Mouse (Mus musculus): ENCODE results near the gene Cacna2d2. TPM values are rescaled to one million over a fixed set of nuclear protein-coding genes. Genes with fewer than 3 reads are reported as not detected.
A peak's percentile ranks its signal among the peaks of the same experiment; 100 is the strongest.

Gene Cacna2d2
- polyA plus RNA-seq, 1 experiment from 2014 or later = 5.8 TPM

GRCm38 (mm10) chr9:107542352-107542686 is 142.9 kb downstream of the Cacna2d2 start:
- Histone ChIP-seq H3K9ac (replicated peaks; ENCODE audit: low read depth, low read length) (peak overlapping the region; percentile 69), H3K4me3 (replicated peaks; ENCODE audit: low read length) (peak overlapping the region; percentile 71), H3K9me3 (ENCODE audit: control insufficient read depth, low read length) (no peaks in the 10 kb centered on the region), H3K27me3 (replicated peaks; ENCODE audit: control insufficient read depth, insufficient read depth, low read length) (no peaks in the 10 kb centered on the region), H3K36me3 (ENCODE audit: control insufficient read depth, insufficient read depth) (peaks cover 26% of the 10 kb centered on the region), H3K27ac (ENCODE audit: low read length) (no peak overlapping the region), H3K4me2 (ENCODE audit: low read length) (peak overlapping the region; percentile 94), H3K4me1 (replicated peaks; ENCODE audit: control insufficient read depth, insufficient read depth, low read length) (peaks cover 54% of the 10 kb centered on the region)
- 2% methylated on average over 11 of the region's 11 CpGs for WGBS
- peak; percentile 4 for ATAC-seq

GRCm38 (mm10) chr9:107542721-107543120 is 143.3 kb downstream of the Cacna2d2 start:
- H3K9ac ChIP-seq (replicated peaks; ENCODE audit: low read depth, low read length) = peak overlapping the region; percentile 69; the same call in 1 of the 2 replicates
- no peak overlapping the region for H3K27ac ChIP-seq (ENCODE audit: low read length)
- peaks cover 26% of the 10 kb centered on the region for H3K36me3 ChIP-seq (ENCODE audit: control insufficient read depth, insufficient read depth)
- H3K4me2 ChIP-seq (ENCODE audit: low read length) = peak overlapping the region; percentile 94
- 54% methylated on average over 8 of the region's 8 CpGs for WGBS
- no peaks in the 10 kb centered on the region for H3K9me3 ChIP-seq (ENCODE audit: control insufficient read depth, low read length)
- peak overlapping the region; percentile 71 for H3K4me3 ChIP-seq (replicated peaks; ENCODE audit: low read length)
- no peak for ATAC-seq
- H3K4me1 ChIP-seq (replicated peaks; ENCODE audit: control insufficient read depth, insufficient read depth, low read length) = peaks cover 54% of the 10 kb centered on the region
- no peaks in the 10 kb centered on the region for H3K27me3 ChIP-seq (replicated peaks; ENCODE audit: control insufficient read depth, insufficient read depth, low read length)

- no peak for ATAC-seq
- H3K9me3 ChIP-seq (ENCODE audit: control insufficient read depth, low read length) = no peaks in the 10 kb centered on the region
- H3K27ac ChIP-seq (ENCODE audit: low read length) = no peak overlapping the region
- H3K4me3 ChIP-seq (replicated peaks; ENCODE audit: low read length) = no peak overlapping the region
- peaks cover 49% of the 10 kb centered on the region for H3K4me1 ChIP-seq (replicated peaks; ENCODE audit: control insufficient read depth, insufficient read depth, low read length)
- WGBS = 90% methylated on average over 11 of the region's 11 CpGs
- H3K27me3 ChIP-seq (replicated peaks; ENCODE audit: control insufficient read depth, insufficient read depth, low read length) = no peaks in the 10 kb centered on the region
- no peak overlapping the region for H3K9ac ChIP-seq (replicated peaks; ENCODE audit: low read depth, low read length)
- peaks cover 25% of the 10 kb centered on the region for H3K36me3 ChIP-seq (ENCODE audit: control insufficient read depth, insufficient read depth)
- H3K4me2 ChIP-seq (ENCODE audit: low read length) = no peak overlapping the region
These were observed 143.9 kb downstream of the Cacna2d2 start for GRCm38 (mm10) chr9:107543299-107543698.

- Histone ChIP-seq H3K4me2 (ENCODE audit: low read length) (no peak overlapping the region), H3K4me1 (replicated peaks; ENCODE audit: control insufficient read depth, insufficient read depth, low read length) (peaks cover 44% of the 10 kb centered on the region)
- 95% methylated on average over 17 of the region's 17 CpGs for WGBS
These were observed 144.8 kb downstream of the Cacna2d2 start for GRCm38 (mm10) chr9:107544196-107544700.

GRCm38 (mm10) chr9:107544729-107545128 is 145.3 kb downstream of the Cacna2d2 start:
- no peak overlapping the region for H3K4me2 ChIP-seq (ENCODE audit: low read length)
- H3K36me3 ChIP-seq (ENCODE audit: control insufficient read depth, insufficient read depth) = peaks cover 12% of the 10 kb centered on the region
- H3K27ac ChIP-seq (ENCODE audit: low read length) = no peak overlapping the region
- peaks cover 44% of the 10 kb centered on the region for H3K4me1 ChIP-seq (replicated peaks; ENCODE audit: control insufficient read depth, insufficient read depth, low read length)
- WGBS = 93% methylated on average over 12 of the region's 12 CpGs
- H3K27me3 ChIP-seq (replicated peaks; ENCODE audit: control insufficient read depth, insufficient read depth, low read length) = peaks cover 5% of the 10 kb centered on the region; the same call in 1 of the 2 replicates
- H3K9ac ChIP-seq (replicated peaks; ENCODE audit: low read depth, low read length) = no peak overlapping the region
- H3K9me3 ChIP-seq (ENCODE audit: control insufficient read depth, low read length) = no peaks in the 10 kb centered on the region
- no peak overlapping the region for H3K4me3 ChIP-seq (replicated peaks; ENCODE audit: low read length)
- no peak for ATAC-seq

More at GRCm38 (mm10) chr9:107544196-107544700, 144.8 kb downstream of the Cacna2d2 start:
- Histone ChIP-seq H3K4me3 (replicated peaks; ENCODE audit: low read length) (no peak overlapping the region), H3K9me3 (ENCODE audit: control insufficient read depth, low read length) (no peaks in the 10 kb centered on the region), H3K36me3 (ENCODE audit: control insufficient read depth, insufficient read depth) (peaks cover 16% of the 10 kb centered on the region), H3K9ac (replicated peaks; ENCODE audit: low read depth, low read length) (no peak overlapping the region), H3K27ac (ENCODE audit: low read length) (no peak overlapping the region), H3K27me3 (replicated peaks; ENCODE audit: control insufficient read depth, insufficient read depth, low read length) (peaks cover under 1% of the 10 kb centered on the region; the same call in 1 of the 2 replicates)
- no peak for ATAC-seq

- Histone ChIP-seq H3K4me1 (replicated peaks; ENCODE audit: control insufficient read depth, insufficient read depth, low read length) (peaks cover 44% of the 10 kb centered on the region), H3K27me3 (replicated peaks; ENCODE audit: control insufficient read depth, insufficient read depth, low read length) (peaks cover 9% of the 10 kb centered on the region; the same call in 1 of the 2 replicates), H3K9ac (replicated peaks; ENCODE audit: low read depth, low read length) (no peak overlapping the region), H3K9me3 (ENCODE audit: control insufficient read depth, low read length) (no peaks in the 10 kb centered on the region), H3K36me3 (ENCODE audit: control insufficient read depth, insufficient read depth) (peaks cover 9% of the 10 kb centered on the region), H3K4me2 (ENCODE audit: low read length) (no peak overlapping the region), H3K27ac (ENCODE audit: low read length) (no peak overlapping the region), H3K4me3 (replicated peaks; ENCODE audit: low read length) (no peak overlapping the region)
- WGBS = 84% methylated on average over 10 of the region's 10 CpGs
- no peak for ATAC-seq
These were observed 145.8 kb downstream of the Cacna2d2 start for GRCm38 (mm10) chr9:107545199-107545598.

GRCm38 (mm10) chr9:107545602-107546001 is 146.2 kb downstream of the Cacna2d2 start:
- Histone ChIP-seq H3K36me3 (ENCODE audit: control insufficient read depth, insufficient read depth) (peaks cover 9% of the 10 kb centered on the region), H3K4me2 (ENCODE audit: low read length) (no peak overlapping the region), H3K27ac (ENCODE audit: low read length) (no peak overlapping the region), H3K4me3 (replicated peaks; ENCODE audit: low read length) (no peak overlapping the region), H3K9me3 (ENCODE audit: control insufficient read depth, low read length) (no peaks in the 10 kb centered on the region), H3K27me3 (replicated peaks; ENCODE audit: control insufficient read depth, insufficient read depth, low read length) (peaks cover 13% of the 10 kb centered on the region), H3K4me1 (replicated peaks; ENCODE audit: control insufficient read depth, insufficient read depth, low read length) (peaks cover 41% of the 10 kb centered on the region), H3K9ac (replicated peaks; ENCODE audit: low read depth, low read length) (no peak overlapping the region)
- 7% methylated on average over 3 of the region's 3 CpGs for WGBS
- no peak for ATAC-seq

GRCm38 (mm10) chr9:107547026-107547425 is 147.6 kb downstream of the Cacna2d2 start, which contains the start of gene Zmynd10:
Gene Zmynd10, plus strand, starts transcription at chr9:107547298.
- Histone ChIP-seq H3K27me3 (replicated peaks; ENCODE audit: control insufficient read depth, insufficient read depth, low read length) (peaks cover 23% of the 10 kb centered on the region), H3K4me3 (replicated peaks; ENCODE audit: low read length) (peak within 1 kb of the TSS; percentile 31), H3K4me2 (ENCODE audit: low read length) (peak within 1 kb of the TSS; percentile 55), H3K4me1 (replicated peaks; ENCODE audit: control insufficient read depth, insufficient read depth, low read length) (peaks cover 46% of the 10 kb centered on the region), H3K36me3 (ENCODE audit: control insufficient read depth, insufficient read depth) (peaks cover 9% of the 10 kb centered on the region), H3K27ac (ENCODE audit: low read length) (peak within 1 kb of the TSS; percentile 44), H3K9me3 (ENCODE audit: control insufficient read depth, low read length) (no peaks in the 10 kb centered on the region), H3K9ac (replicated peaks; ENCODE audit: low read depth, low read length) (0 out of 2 replicates have a peak within 1 kb of the TSS, but pooled peaks have one; percentile 32)
- 2% methylated on average over 20 of the region's 20 CpGs for WGBS
- ATAC-seq = peak; percentile 68

- no peak overlapping the region for H3K27ac ChIP-seq (ENCODE audit: low read length)
- H3K4me3 ChIP-seq (replicated peaks; ENCODE audit: low read length) = no peak overlapping the region
- H3K9me3 ChIP-seq (ENCODE audit: control insufficient read depth, low read length) = no peaks in the 10 kb centered on the region
- H3K4me2 ChIP-seq (ENCODE audit: low read length) = no peak overlapping the region
- H3K36me3 ChIP-seq (ENCODE audit: control insufficient read depth, insufficient read depth) = peaks cover 9% of the 10 kb centered on the region
- H3K9ac ChIP-seq (replicated peaks; ENCODE audit: low read depth, low read length) = no peak overlapping the region
- no peak for ATAC-seq
- H3K4me1 ChIP-seq (replicated peaks; ENCODE audit: control insufficient read depth, insufficient read depth, low read length) = peaks cover 40% of the 10 kb centered on the region
- H3K27me3 ChIP-seq (replicated peaks; ENCODE audit: control insufficient read depth, insufficient read depth, low read length) = peaks cover 32% of the 10 kb centered on the region
- 79% methylated on average over 5 of the region's 5 CpGs for WGBS
These were observed 148.5 kb downstream of the Cacna2d2 start for GRCm38 (mm10) chr9:107547957-107548356.

Measured in forebrain, embryonic 16.5 days (tissue).